10 mouse cellular contexts compared by ENCODE assay signal in genomic region chr7:130257991-130258703, GRCm38 (mm10).
DNase-seq lines count a peak whose midpoint lies in the region; ATAC-seq and TF ChIP-seq lines count a peak whose summit lies in the region.
"Had no signal": no experiment of that assay in that cellular context is flagged by ENCODE, and none has a peak within 500 bp of the region (broad histone marks: within the 10 kb centered on the region; RNA-seq: fewer than 3 reads in every experiment).

No protein-coding gene starts in this region.

- TF ChIP-seq POLR2A in CH12.LX (IDR thresholded peaks at IDR 0.05; ENCODE audit: low read depth, low read length) = no peak
- TF ChIP-seq POLR2A in ES-Bruce4 (IDR thresholded peaks at IDR 0.05; ENCODE audit: insufficient read depth, low read length) = no peak

- WGBS in forebrain, postnatal 0 days = 13% methylated on average over 8 of the region's 8 CpGs
- WGBS in midbrain, embryonic 11.5 days = 14% methylated on average over 8 of the region's 8 CpGs

- H3K36me3 ChIP-seq in CH12.LX (replicated peaks in 1 of 2; ENCODE audit: control insufficient read depth in 1 of 2, insufficient read depth in 1 of 2, low read length in 1 of 2) = no peaks in the 10 kb centered on the region
- H3K36me3 ChIP-seq in ES-Bruce4 (ENCODE audit: control insufficient read depth, insufficient read depth, low read length, poor library complexity, severe bottlenecking) = no peaks in the 10 kb centered on the region
- no peaks in the 10 kb centered on the region for H3K36me3 ChIP-seq in forebrain, postnatal 0 days (ENCODE audit: insufficient read depth)
- H3K36me3 ChIP-seq in midbrain, embryonic 11.5 days (ENCODE audit: control insufficient read depth, insufficient read depth, low read length) = no peaks in the 10 kb centered on the region

- H3K27ac ChIP-seq in CH12.LX (ENCODE audit: insufficient read depth, low read depth) = no peak overlapping the region
- H3K27ac ChIP-seq in ES-Bruce4 (ENCODE audit: insufficient read depth, low read length) = no peak overlapping the region
- H3K27ac ChIP-seq in forebrain, postnatal 0 days (ENCODE audit: low read depth, low read length) = no peak overlapping the region
- no peak overlapping the region for H3K27ac ChIP-seq in midbrain, embryonic 11.5 days (ENCODE audit: low read depth, low read length)

- no peaks in the 10 kb centered on the region for H3K79me2 ChIP-seq in CH12.LX (replicated peaks; ENCODE audit: control insufficient read depth, extremely low read depth, insufficient read depth, poor library complexity, severe bottlenecking)

- no peak for TF ChIP-seq EP300 in CH12.LX (IDR thresholded peaks at IDR 0.05; ENCODE audit: low read length)
- TF ChIP-seq EP300 in ES-Bruce4 (IDR thresholded peaks at IDR 0.05; ENCODE audit: insufficient read depth, low read depth, low read length) = 0 out of 2 replicates have a peak, but pooled peaks have one; percentile 9

- dilution Hi-C loops in CH12.LX (cut with MboI; ENCODE audit: extremely low pct_ligation_motif_present, extremely low pct_unique_long_range_greater_than_20kb, low sequenced_read_pairs) = no loop called here

- H3K4me1 ChIP-seq in CH12.LX (ENCODE audit: control insufficient read depth in 1 of 2, insufficient read depth in 2 of 2) = no peaks in the 10 kb centered on the region
- peaks cover 7% of the 10 kb centered on the region for H3K4me1 ChIP-seq in ES-Bruce4 (ENCODE audit: control insufficient read depth, insufficient read depth, low read length)
- H3K4me1 ChIP-seq in forebrain, postnatal 0 days (ENCODE audit: insufficient read depth) = peaks cover 13% of the 10 kb centered on the region
- peaks cover 59% of the 10 kb centered on the region for H3K4me1 ChIP-seq in midbrain, embryonic 11.5 days (ENCODE audit: control insufficient read depth, insufficient read depth, low read length)

- no peaks in the 10 kb centered on the region for H3K9me3 ChIP-seq in CH12.LX (replicated peaks; ENCODE audit: low read length)
- no peaks in the 10 kb centered on the region for H3K9me3 ChIP-seq in ES-Bruce4 (replicated peaks; ENCODE audit: control insufficient read depth, insufficient read depth, low read length, poor library complexity, severe bottlenecking)
- no peaks in the 10 kb centered on the region for H3K9me3 ChIP-seq in forebrain, postnatal 0 days (ENCODE audit: low read length)
- H3K9me3 ChIP-seq in midbrain, embryonic 11.5 days (ENCODE audit: control insufficient read depth, low read length) = no peaks in the 10 kb centered on the region

- no peak overlapping the region for H3K9ac ChIP-seq in CH12.LX (ENCODE audit: insufficient read depth, low read depth)
- H3K9ac ChIP-seq in ES-Bruce4 (ENCODE audit: low read depth, poor library complexity, severe bottlenecking) = no peak overlapping the region
- H3K9ac ChIP-seq in forebrain, postnatal 0 days = no peak overlapping the region
- no peak overlapping the region for H3K9ac ChIP-seq in midbrain, embryonic 11.5 days (ENCODE audit: low read length)

- H3K4me3 ChIP-seq in CH12.LX (replicated peaks in 1 of 3; ENCODE audit: low read depth in 2 of 3, low read length in 2 of 3, poor library complexity in 1 of 3) (no peak overlapping the region), ES-Bruce4 (ENCODE audit: low read depth, low read length) (no peak overlapping the region)
- 0 out of 2 replicates have a peak overlapping the region, but pooled peaks have one; percentile 3 for H3K4me3 ChIP-seq in forebrain, postnatal 0 days (ENCODE audit: low read depth, low read length)
- no peak overlapping the region for H3K4me3 ChIP-seq in midbrain, embryonic 11.5 days (ENCODE audit: low read depth, low read length)

- no peak for ATAC-seq in forebrain, postnatal 0 days
- peak; percentile 9; the same call in 1 of the 2 replicates for ATAC-seq in midbrain, embryonic 11.5 days (ENCODE audit: low FRiP score)
- no peak for ATAC-seq in frontal cortex, adult (ENCODE audit: low TSS enrichment)
- ATAC-seq: Patski had no signal

- DNase-seq in CH12.LX (ENCODE audit: extremely low read depth) = no peak
- DNase-seq in forebrain, postnatal 0 days = no peak
- no peak for DNase-seq in midbrain, embryonic 11.5 days (ENCODE audit: low spot score, missing footprints)
- DNase-seq in adrenal gland, postnatal 14 days = no peak
- no peak for DNase-seq in spleen, postnatal 36 days (ENCODE audit: low spot score in 2 of 2)
- DNase-seq: right cerebral cortex, postnatal 25 days; thymus, postnatal 4 days had no signal

- H3K27me3 ChIP-seq in CH12.LX (replicated peaks) (peaks cover 90% of the 10 kb centered on the region), ES-Bruce4 (ENCODE audit: control insufficient read depth, insufficient read depth, low read length, poor library complexity, severe bottlenecking) (no peaks in the 10 kb centered on the region)
- H3K27me3 ChIP-seq in forebrain, postnatal 0 days (ENCODE audit: insufficient read depth, low read length) = no peaks in the 10 kb centered on the region
- H3K27me3 ChIP-seq in midbrain, embryonic 11.5 days (ENCODE audit: control insufficient read depth, insufficient read depth, low read length) = peaks cover 8% of the 10 kb centered on the region; the same call in 1 of the 2 replicates
- H3K27me3 ChIP-seq: Patski had no signal

- TF ChIP-seq CTCF in CH12.LX (conservative IDR thresholded peaks at IDR 0.05 in 1 of 2, IDR thresholded peaks at IDR 0.05 in 1 of 2; ENCODE audit: low read depth in 2 of 2, low read length in 2 of 2) = no peak
- no peak for TF ChIP-seq CTCF in ES-Bruce4 (IDR thresholded peaks at IDR 0.05; ENCODE audit: low read depth, low read length)
- no peak for TF ChIP-seq CTCF in forebrain, postnatal 0 days (IDR thresholded peaks at IDR 0.05; ENCODE audit: low read depth)

- H3K4me2 ChIP-seq in CH12.LX (ENCODE audit: insufficient read depth, low read depth, poor library complexity, severe bottlenecking) = peak overlapping the region; percentile 32; the same call in 1 of the 2 replicates
- H3K4me2 ChIP-seq in forebrain, postnatal 0 days (ENCODE audit: low read depth) = peak overlapping the region; percentile 91; the same call in 1 of the 2 replicates
- H3K4me2 ChIP-seq in midbrain, embryonic 11.5 days = peak overlapping the region; percentile 31; the same call in 1 of the 2 replicates

- TF ChIP-seq RAD21 in CH12.LX (IDR thresholded peaks at IDR 0.05; ENCODE audit: low read depth, low read length) = no peak

- in situ Hi-C loops in CH12.LX (cut with MboI; ENCODE audit: low pct_ligation_motif_present, low pct_unique_long_range_greater_than_20kb, low sequenced_read_pairs) = no loop called here

TF ChIP-seq in CH12.LX, 34 proteins besides CTCF, POLR2A, EP300 and RAD21:
- TF ChIP-seq ZC3H11A (IDR thresholded peaks at IDR 0.05; ENCODE audit: low read depth, low read length) (no peak), MAZ (IDR thresholded peaks at IDR 0.05; ENCODE audit: low read depth, low read length) (no peak), TCF12 (IDR thresholded peaks at IDR 0.05; ENCODE audit: low read depth, low read length) (no peak), ZNF384 (IDR thresholded peaks at IDR 0.05; ENCODE audit: low read depth, low read length) (no peak), ZMIZ1 (IDR thresholded peaks at IDR 0.05; ENCODE audit: low read depth, low read length) (no peak)

Comparison
In these comparisons a context has a peak if more than half of its experiments do, and no peak if none do; other contexts are left out.
1. H3K4me2 ChIP-seq: peak in every context shown above with its lines; median percentile 91 in forebrain, postnatal 0 days; 32 in CH12.LX; 31 in midbrain, embryonic 11.5 days.